Mouse (Mus musculus) midbrain, embryonic 16.5 days (tissue): ENCODE data around the gene Rpl18. TPM values are rescaled to one million over a fixed set of nuclear protein-coding genes. Genes with fewer than 3 reads are reported as not detected.

Experiments used
- ATAC-seq: fragments of 200-750 bp; cut with Nextera tagmentation; 2 replicates; pipeline ENCODE4 v1.8.0; 2017; ENCODE audit warnings: moderate TSS enrichment
- H3K27ac ChIP-seq: fragments of 300-500 bp; sonication (generic); 2 replicates; pipeline ENCODE4 v1.5.1; 2014; ENCODE audit warnings: mild to moderate bottlenecking, low read length, mixed read lengths
- H3K27me3 ChIP-seq: fragments of 300-500 bp; sonication (generic); 2 replicates; pipeline ENCODE4 v1.6.1; 2014; ENCODE audit warnings: low read depth, low read length, mixed read lengths; ENCODE audit not compliant: control insufficient read depth, insufficient read depth
- H3K36me3 ChIP-seq: fragments of 300-500 bp; sonication (generic); 2 replicates; pipeline ENCODE4 v1.6.1; 2014; ENCODE audit warnings: mild to moderate bottlenecking, low read length, moderate library complexity, mixed read lengths; ENCODE audit not compliant: control insufficient read depth, insufficient read depth
- H3K4me1 ChIP-seq: fragments of 300-500 bp; sonication (generic); 2 replicates; pipeline ENCODE4 v1.6.1; 2014; ENCODE audit warnings: mild to moderate bottlenecking, low read length, mixed read lengths; ENCODE audit not compliant: control insufficient read depth, insufficient read depth
- H3K4me2 ChIP-seq: fragments of 300-500 bp; sonication (generic); 2 replicates; pipeline ENCODE4 v1.6.1; 2014; ENCODE audit warnings: mild to moderate bottlenecking, low read length, mixed read lengths
- H3K4me3 ChIP-seq: fragments of 300-500 bp; sonication (generic); 2 replicates; pipeline ENCODE4 v1.5.1; 2014; ENCODE audit warnings: low read depth, mild to moderate bottlenecking, low read length, moderate library complexity, mixed read lengths
- H3K9ac ChIP-seq: fragments of 300-500 bp; sonication (generic); 2 replicates; pipeline ENCODE4 v1.6.1; 2014; ENCODE audit warnings: low read depth, low read length, mixed read lengths
- H3K9me3 ChIP-seq: fragments of 300-500 bp; sonication (generic); replicated peaks from 2 replicates; pipeline ENCODE4 v1.6.1; 2014; ENCODE audit warnings: mild to moderate bottlenecking, low read length, mixed read lengths; ENCODE audit not compliant: control insufficient read depth, poor library complexity, severe bottlenecking
- WGBS: fragments of 180-500 bp; shearing (Covaris S2); extraction: QIAGEN DNeasy Blood & Tissue Kit; methylation state at CpG from one replicate; pipeline ENCODE4 v1.1.7; 2014; 5-methylcytosine and 5-hydroxymethylcytosine counted together
- polyA plus RNA-seq: library from polyadenylated mRNA; unstranded; fragments of >200 nt; fragmentation: Nextera tagmentation; extraction: Ambion mirVana; gene quantifications from 2 replicates; pipeline ENCODE4 v1.2.1, GENCODE M21; 2015

Rpl18 gene
- polyA plus RNA-seq, 1 experiment from 2014 or later, result 475 TPM

DNA sequence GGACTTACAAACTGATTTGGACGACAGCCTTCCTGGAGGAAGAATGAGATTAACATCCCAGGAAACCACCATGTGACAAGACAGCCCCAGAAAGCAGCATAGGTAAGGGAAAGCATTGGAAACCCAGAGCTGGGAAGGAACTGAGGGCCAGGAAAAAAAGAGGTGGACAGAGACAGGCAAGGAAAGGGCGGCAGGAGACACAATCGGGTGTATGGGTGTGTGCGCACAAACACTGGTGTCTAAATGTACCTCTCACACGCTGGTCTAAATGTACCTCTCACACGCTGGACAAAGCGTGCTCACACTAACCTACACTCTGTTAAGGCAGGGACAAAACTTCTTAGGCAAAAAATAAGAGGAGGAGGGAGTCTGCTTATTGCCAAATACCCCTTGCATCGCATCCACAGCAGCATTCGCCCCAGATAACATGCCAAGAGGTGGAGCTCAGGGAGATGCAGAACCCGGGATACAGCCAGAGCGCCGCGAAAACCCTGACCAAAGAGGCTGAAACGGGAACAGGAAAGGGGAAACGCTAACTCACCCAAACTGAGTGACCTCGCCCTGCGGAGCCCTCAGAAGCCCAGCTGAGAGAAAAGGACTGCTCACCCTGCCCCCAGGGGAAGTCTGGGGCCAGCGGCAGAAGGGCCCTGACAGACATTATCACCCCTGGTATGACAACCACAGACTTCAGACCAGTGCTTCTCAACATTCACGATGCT, 643 bp downstream of the Rpl18 start:
- peaks cover 33% of the 10 kb centered on the region for H3K36me3 ChIP-seq
- no peak for ATAC-seq
- H3K27ac ChIP-seq, result peak overlapping the region; percentile 78
- H3K4me2 ChIP-seq, result peak overlapping the region; percentile 97
- H3K9ac ChIP-seq, result peak overlapping the region; percentile 58
- peaks cover 43% of the 10 kb centered on the region for H3K4me1 ChIP-seq
- no peaks in the 10 kb centered on the region for H3K9me3 ChIP-seq
- peak overlapping the region; percentile 81 for H3K4me3 ChIP-seq
- WGBS, result 87% methylated on average over 19 of the region's 19 CpGs
- no peaks in the 10 kb centered on the region for H3K27me3 ChIP-seq

- Histone ChIP-seq H3K4me1 (peaks cover 43% of the 10 kb centered on the region), H3K9ac (0 out of 2 replicates have a peak overlapping the region, but pooled peaks have one; percentile 58), H3K27ac (no peak overlapping the region), H3K4me2 (peak overlapping the region; percentile 89), H3K9me3 (no peaks in the 10 kb centered on the region), H3K36me3 (peaks cover 30% of the 10 kb centered on the region), H3K27me3 (no peaks in the 10 kb centered on the region), H3K4me3 (peak overlapping the region; percentile 78)
- ATAC-seq, result no peak
- 94% methylated on average over 3 of the region's 3 CpGs for WGBS
Observed at GRCm38 (mm10) chr7:45716460-45716857, 1.2 kb downstream of the Rpl18 start.

GRCm38 (mm10) chr7:45716952-45717917, 2.0 kb downstream of the Rpl18 start:
- peak; percentile 41 for ATAC-seq
- peak overlapping the region; percentile 89 for H3K4me2 ChIP-seq
- no peaks in the 10 kb centered on the region for H3K9me3 ChIP-seq
- WGBS, result 11% methylated on average over 31 of the region's 31 CpGs
- H3K36me3 ChIP-seq, result peaks cover 27% of the 10 kb centered on the region
- peak overlapping the region; percentile 84 for H3K9ac ChIP-seq
- H3K27ac ChIP-seq, result peak overlapping the region; percentile 87
- H3K27me3 ChIP-seq, result no peaks in the 10 kb centered on the region
- peaks cover 43% of the 10 kb centered on the region for H3K4me1 ChIP-seq
- peak overlapping the region; percentile 78 for H3K4me3 ChIP-seq

DNA sequence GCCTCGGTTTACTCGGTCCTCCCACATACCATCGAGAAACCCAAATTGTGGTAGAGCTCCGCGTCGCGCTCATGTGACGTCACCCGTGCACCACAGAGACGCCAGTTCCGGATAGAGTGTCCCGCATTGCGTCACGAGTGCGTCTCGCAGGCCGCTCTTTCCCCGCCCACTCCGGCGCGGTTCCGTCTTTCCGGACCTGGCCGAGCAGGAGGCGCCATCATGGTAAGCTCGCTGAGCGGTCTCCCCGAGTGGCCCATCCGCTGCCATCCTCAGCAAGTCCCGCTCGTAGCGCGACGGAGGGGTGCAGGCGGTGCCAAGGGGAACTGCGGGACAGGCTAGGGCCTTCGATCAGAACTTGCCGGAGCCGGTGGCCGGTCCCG, 2.7 kb downstream of the Rpl18 start, which contains the start of gene Sphk2:
TSS of gene Sphk2 (minus strand) at position 85 of the 380 bp plus-strand sequence.
- H3K4me3 ChIP-seq, result peak within 1 kb of the TSS; percentile 78
- WGBS, result 1% methylated on average over 39 of the region's 41 CpGs
- peak; percentile 66 for ATAC-seq
- peak within 1 kb of the TSS; percentile 89 for H3K4me2 ChIP-seq
- H3K27me3 ChIP-seq, result no peaks in the 10 kb centered on the region
- peaks cover 24% of the 10 kb centered on the region for H3K36me3 ChIP-seq
- peaks cover 43% of the 10 kb centered on the region for H3K4me1 ChIP-seq
- H3K27ac ChIP-seq, result peak within 1 kb of the TSS; percentile 94
- H3K9me3 ChIP-seq, result no peaks in the 10 kb centered on the region
- peak within 1 kb of the TSS; percentile 92 for H3K9ac ChIP-seq

DNA sequence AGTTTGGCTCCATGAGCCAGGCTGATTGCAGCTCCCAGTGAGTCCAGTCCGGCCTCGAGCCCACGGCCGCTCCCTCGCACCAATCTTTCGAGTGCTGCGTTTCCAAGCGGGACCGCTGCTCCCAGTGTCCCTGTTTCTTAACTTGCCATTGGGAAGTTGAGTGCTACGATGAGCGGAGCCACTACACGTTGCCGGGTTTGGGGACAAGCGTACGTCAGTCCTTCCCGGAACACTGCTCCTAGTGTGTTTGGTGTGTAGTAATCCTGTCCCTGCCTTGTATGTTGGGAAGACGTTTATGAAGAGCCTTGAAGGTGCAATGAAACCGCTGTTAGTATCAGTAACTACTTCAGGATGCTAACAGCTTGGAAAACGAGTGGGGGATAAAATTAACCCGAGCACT, 3.1 kb downstream of the Rpl18 start:
- Histone ChIP-seq H3K9ac (peak overlapping the region; percentile 92), H3K36me3 (peaks cover 22% of the 10 kb centered on the region), H3K27ac (peak overlapping the region; percentile 94), H3K4me3 (peak overlapping the region; percentile 78), H3K4me2 (peak overlapping the region; percentile 79), H3K4me1 (peaks cover 43% of the 10 kb centered on the region), H3K27me3 (no peaks in the 10 kb centered on the region), H3K9me3 (no peaks in the 10 kb centered on the region)
- no peak for ATAC-seq
- under 1% methylated on average over 20 of the region's 20 CpGs for WGBS

DNA sequence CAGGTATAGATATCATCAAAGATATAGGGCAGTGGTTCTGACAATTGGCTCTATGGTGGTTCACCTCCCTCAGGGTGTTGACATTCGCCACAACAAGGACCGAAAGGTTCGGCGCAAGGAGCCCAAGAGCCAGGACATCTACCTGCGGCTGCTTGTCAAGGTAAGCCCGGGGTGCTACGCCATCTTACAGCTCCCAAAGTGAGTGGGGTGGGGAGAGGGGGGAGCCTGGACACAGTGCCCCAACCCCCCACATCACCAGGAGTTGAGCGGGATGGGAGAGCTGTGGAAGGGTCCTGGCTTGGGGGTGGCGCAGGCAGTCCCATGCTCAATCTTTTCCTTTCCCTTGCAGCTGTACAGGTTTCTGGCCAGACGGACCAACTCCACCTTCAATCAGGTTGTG, 3.9 kb downstream of the Rpl18 start:
- WGBS, result 89% methylated on average over 10 of the region's 10 CpGs
- Histone ChIP-seq H3K9ac (0 out of 2 replicates have a peak overlapping the region, but pooled peaks have one; percentile 30), H3K4me3 (peak overlapping the region; percentile 78), H3K27me3 (no peaks in the 10 kb centered on the region), H3K27ac (no peak overlapping the region), H3K4me2 (peak overlapping the region; percentile 79), H3K4me1 (peaks cover 40% of the 10 kb centered on the region), H3K9me3 (no peaks in the 10 kb centered on the region), H3K36me3 (peaks cover 23% of the 10 kb centered on the region)
- ATAC-seq, result no peak

DNA sequence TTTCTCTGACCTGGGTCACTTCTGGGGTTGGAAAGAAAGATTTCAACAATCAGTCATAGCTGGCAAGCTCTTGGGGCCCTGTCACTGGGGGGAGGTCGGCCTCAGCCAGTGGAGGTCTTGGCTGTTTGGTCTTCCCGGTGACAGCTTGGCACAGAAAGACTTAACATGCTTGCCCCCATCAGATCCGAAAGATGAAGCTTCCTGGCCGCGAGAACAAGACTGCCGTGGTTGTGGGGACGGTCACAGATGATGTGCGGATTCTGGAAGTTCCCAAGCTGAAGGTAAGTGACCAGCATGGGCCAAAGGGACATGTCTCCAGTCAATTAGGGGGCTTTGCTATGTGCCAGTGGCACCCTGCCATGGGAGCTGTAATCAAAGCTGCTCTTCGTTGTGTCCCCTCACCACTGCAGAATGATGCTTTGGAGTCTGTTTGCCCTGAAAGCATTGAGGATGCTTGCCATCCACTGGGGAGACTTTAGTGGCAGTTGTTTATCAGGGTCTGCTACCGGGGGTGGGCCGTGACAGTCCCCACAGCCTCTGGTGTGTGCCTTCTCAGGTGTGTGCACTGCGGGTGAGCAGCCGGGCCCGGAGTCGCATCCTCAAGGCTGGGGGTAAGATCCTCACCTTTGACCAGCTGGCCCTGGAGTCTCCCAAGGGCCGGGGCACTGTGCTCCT, 4.6 kb downstream of the Rpl18 start:
- H3K9ac ChIP-seq, result 0 out of 2 replicates have a peak overlapping the region, but pooled peaks have one; percentile 30
- peaks cover 35% of the 10 kb centered on the region for H3K4me1 ChIP-seq
- no peak for ATAC-seq
- no peaks in the 10 kb centered on the region for H3K27me3 ChIP-seq
- 91% methylated on average over 15 of the region's 16 CpGs for WGBS
- no peak overlapping the region for H3K4me3 ChIP-seq
- peaks cover 24% of the 10 kb centered on the region for H3K36me3 ChIP-seq
- no peak overlapping the region for H3K4me2 ChIP-seq
- no peaks in the 10 kb centered on the region for H3K9me3 ChIP-seq
- H3K27ac ChIP-seq, result no peak overlapping the region

DNA sequence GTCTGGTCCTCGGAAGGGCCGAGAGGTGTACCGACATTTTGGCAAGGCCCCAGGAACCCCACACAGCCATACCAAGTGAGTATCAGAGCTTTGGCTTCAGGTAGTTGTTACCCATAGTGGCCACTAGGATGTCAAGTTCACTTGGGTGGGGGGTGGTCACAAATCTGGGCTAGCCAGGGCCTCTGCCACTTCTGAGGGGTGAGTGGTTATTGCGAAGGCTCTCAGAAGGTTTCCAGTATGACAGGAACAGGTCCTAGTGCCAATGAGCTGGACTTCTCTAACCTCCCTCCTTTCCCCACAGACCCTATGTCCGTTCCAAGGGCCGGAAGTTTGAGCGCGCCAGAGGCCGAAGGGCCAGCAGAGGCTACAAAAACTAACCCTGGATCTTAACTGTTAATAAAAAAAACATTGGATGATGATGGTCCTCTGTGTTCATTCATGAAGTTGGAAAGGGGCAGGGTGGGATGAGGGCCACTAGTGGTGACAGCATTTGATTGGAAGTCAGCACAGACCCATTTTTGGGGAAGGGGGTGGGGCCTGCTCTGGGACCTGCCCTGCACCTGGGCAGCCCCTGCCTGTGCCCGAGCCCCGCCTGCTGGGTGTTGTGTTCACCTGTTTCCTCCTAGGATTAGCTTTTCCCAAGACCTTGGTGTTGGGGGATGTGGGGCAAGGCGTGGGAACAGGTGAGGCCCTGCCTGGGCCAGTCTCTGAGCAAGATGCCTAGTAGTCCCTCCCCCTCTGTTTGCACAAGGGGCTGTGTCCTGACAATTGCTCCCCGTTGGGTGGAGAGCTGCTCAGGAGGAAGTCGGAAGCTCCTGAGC, 5.4 kb downstream of the Rpl18 start, which contains the start of gene Fam83e:
TSS of gene Fam83e (plus strand) at position 800 of the 821 bp plus-strand sequence.
- Histone ChIP-seq H3K36me3 (peaks cover 26% of the 10 kb centered on the region), H3K4me3 (no peak within 1 kb of the TSS), H3K4me1 (peaks cover 31% of the 10 kb centered on the region), H3K27me3 (no peaks in the 10 kb centered on the region), H3K9me3 (no peaks in the 10 kb centered on the region), H3K4me2 (no peak within 1 kb of the TSS), H3K9ac (no peak within 1 kb of the TSS), H3K27ac (no peak within 1 kb of the TSS)
- 82% methylated on average over 13 of the region's 14 CpGs for WGBS
- no peak for ATAC-seq
